Mouse (Mus musculus) hindbrain, embryonic 13.5 days (tissue): ENCODE data around the gene Hist1h2bn. TPM values are rescaled to one million over a fixed set of nuclear protein-coding genes. Genes with fewer than 3 reads are reported as not detected.
"Not testable (repeated sequence)": the region's sequence is repeated elsewhere in the genome, so short reads cannot be mapped to it uniquely, and the experiment has no call there.

Source experiments
- ATAC-seq: fragments of 200-750 bp; cut with Nextera tagmentation; 2 replicates; pipeline ENCODE4 v1.8.0; 2017; ENCODE audit warnings: moderate TSS enrichment; ENCODE audit not compliant: low FRiP score
- H3K27ac ChIP-seq: fragments of 300-500 bp; sonication (generic); 2 replicates; pipeline ENCODE4 v1.5.1; 2015; ENCODE audit warnings: inconsistent platforms, mild to moderate bottlenecking, moderate library complexity
- H3K27me3 ChIP-seq: fragments of 300-500 bp; sonication (generic); 2 replicates; pipeline ENCODE4 v1.6.1; 2015; ENCODE audit warnings: mild to moderate bottlenecking, inconsistent platforms
- H3K36me3 ChIP-seq: fragments of 300-500 bp; sonication (generic); 2 replicates; pipeline ENCODE4 v1.6.1; 2015; ENCODE audit warnings: mild to moderate bottlenecking, inconsistent platforms
- H3K4me1 ChIP-seq: fragments of 300-500 bp; sonication (generic); replicated peaks from 2 replicates; pipeline ENCODE4 v1.6.1; 2015; ENCODE audit warnings: inconsistent platforms
- H3K4me2 ChIP-seq: fragments of 300-500 bp; sonication (generic); 2 replicates; pipeline ENCODE4 v1.6.1; 2015; ENCODE audit warnings: inconsistent platforms, mild to moderate bottlenecking, moderate library complexity
- H3K4me3 ChIP-seq: fragments of 300-500 bp; sonication (generic); 2 replicates; pipeline ENCODE4 v1.5.1; 2015; ENCODE audit warnings: mild to moderate bottlenecking, inconsistent platforms
- H3K9ac ChIP-seq: fragments of 300-500 bp; sonication (generic); 2 replicates; pipeline ENCODE4 v1.6.1; 2015; ENCODE audit warnings: mild to moderate bottlenecking, inconsistent platforms
- H3K9me3 ChIP-seq: fragments of 300-500 bp; sonication (generic); 2 replicates; pipeline ENCODE4 v1.6.1; 2016; ENCODE audit warnings: inconsistent platforms
- WGBS: fragments of 180-500 bp; shearing (Covaris S2); methylation state at CpG from one replicate; pipeline ENCODE4 v1.1.7; 2015; 5-methylcytosine and 5-hydroxymethylcytosine counted together
- microRNA-seq: library from miRNA; unstranded; fragments of <30 nt; microRNA quantifications from one replicate; pipeline ENCODE4, GENCODE M21; 2016
- polyA plus RNA-seq: library from polyadenylated mRNA; unstranded; fragments of >200 nt; fragmentation: Nextera tagmentation; extraction: Ambion mirVana; gene quantifications from 2 replicates; pipeline ENCODE4 v1.2.1, GENCODE M21; 2015

Hist1h2bn gene
- polyA plus RNA-seq, 1 experiment from 2014 or later, result 0.60 TPM

DNA sequence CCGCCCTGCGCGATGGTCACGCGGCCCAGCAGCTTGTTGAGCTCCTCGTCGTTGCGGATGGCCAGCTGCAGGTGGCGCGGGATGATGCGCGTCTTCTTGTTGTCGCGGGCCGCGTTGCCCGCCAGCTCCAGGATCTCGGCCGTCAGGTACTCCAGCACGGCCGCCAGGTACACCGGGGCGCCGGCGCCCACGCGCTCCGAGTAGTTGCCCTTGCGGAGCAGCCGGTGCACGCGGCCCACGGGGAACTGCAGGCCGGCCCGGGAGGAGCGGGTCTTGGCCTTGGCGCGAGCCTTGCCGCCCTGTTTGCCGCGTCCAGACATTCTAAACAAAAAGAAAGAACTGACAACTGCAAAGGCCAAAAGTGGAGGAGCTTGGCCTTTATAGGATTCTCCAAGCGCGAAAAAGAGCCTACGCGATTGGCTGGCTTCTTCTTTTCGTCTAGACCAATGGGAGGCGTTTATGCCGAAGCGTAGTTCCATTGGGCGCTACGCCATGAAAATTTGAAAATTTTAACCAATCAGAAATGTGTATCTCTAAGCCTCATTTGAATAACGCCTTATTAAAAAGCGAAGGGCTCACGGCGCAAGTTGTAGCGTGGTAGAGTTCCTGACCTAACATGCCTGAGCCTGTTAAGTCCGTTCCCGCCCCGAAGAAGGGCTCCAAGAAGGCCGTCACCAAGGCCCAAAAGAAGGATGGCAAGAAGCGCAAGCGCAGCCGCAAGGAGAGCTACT, 33.1 kb downstream of the Hist1h2bn start, which contains the start of the genes Hist1h2an and Hist1h2bp:
Gene Hist1h2an (minus strand): TSS at position 320 of the 731 bp plus-strand sequence.
Gene Hist1h2bp (plus strand): TSS at position 563 of the 731 bp plus-strand sequence.
- peak within 1 kb of the TSS; percentile 79 for H3K27ac ChIP-seq
- H3K36me3 ChIP-seq, H3K9me3 ChIP-seq, H3K27me3 ChIP-seq: not testable (repeated sequence)
- ATAC-seq, result peak; percentile 97
- H3K4me1 ChIP-seq, result peaks cover 36% of the 10 kb centered on the region
- H3K9ac ChIP-seq, result peak within 1 kb of the TSS; percentile 64
- 1% methylated on average over 41 of the region's 63 CpGs for WGBS
- H3K4me2 ChIP-seq, result peak within 1 kb of the TSS; percentile 60
- H3K4me3 ChIP-seq, result peak within 1 kb of the TSS; percentile 37

DNA sequence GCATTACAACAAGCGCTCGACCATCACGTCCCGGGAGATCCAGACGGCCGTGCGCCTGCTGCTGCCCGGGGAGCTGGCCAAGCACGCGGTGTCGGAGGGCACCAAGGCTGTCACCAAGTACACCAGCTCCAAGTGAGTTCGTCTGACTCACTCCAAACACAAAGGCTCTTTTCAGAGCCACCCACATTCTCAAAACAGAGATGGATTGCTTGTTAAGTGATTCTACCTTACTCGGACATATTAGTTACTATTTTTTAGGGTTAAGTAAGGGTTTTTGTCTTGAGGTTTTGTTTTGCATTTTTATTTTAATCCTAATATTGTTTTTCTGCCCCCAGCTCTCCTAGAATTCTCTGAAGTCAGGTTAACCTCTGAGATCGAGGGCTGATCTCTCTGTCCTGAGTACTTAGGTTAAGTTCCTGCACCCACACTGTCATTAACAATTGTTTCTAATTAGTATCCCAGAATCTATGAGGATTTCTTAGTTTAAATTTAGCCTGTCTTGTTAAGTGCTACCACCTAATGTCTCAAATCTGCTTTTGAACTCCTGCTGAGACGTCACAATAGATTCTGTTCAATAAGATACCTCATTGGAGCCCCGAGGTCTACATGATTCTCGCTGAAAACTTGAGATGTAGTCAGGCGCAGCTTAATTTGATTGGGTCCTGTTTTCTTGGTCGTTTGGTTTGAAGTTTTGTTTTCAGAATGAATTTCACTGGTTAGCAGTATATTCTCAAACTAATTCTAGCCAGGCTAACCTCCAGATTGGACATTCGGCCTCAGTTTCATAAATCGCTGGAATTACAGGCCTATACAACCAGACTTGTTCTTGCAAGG, 34.1 kb downstream of the Hist1h2bn start:
- peak; percentile 50 for ATAC-seq
- peaks cover 28% of the 10 kb centered on the region for H3K4me1 ChIP-seq
- H3K36me3 ChIP-seq, result no peaks in the 10 kb centered on the region
- 0 out of 2 replicates have a peak, but pooled peaks cover 6% of the 10 kb centered on the region for H3K27me3 ChIP-seq
- peak overlapping the region; percentile 60 for H3K4me2 ChIP-seq
- H3K27ac ChIP-seq, result peak overlapping the region; percentile 45; the same call in 1 of the 2 replicates
- H3K9ac ChIP-seq, result peak overlapping the region; percentile 10
- peak overlapping the region; percentile 37 for H3K4me3 ChIP-seq
- WGBS, result 11% methylated on average over 14 of the region's 21 CpGs
- H3K9me3 ChIP-seq, result no peaks in the 10 kb centered on the region

DNA sequence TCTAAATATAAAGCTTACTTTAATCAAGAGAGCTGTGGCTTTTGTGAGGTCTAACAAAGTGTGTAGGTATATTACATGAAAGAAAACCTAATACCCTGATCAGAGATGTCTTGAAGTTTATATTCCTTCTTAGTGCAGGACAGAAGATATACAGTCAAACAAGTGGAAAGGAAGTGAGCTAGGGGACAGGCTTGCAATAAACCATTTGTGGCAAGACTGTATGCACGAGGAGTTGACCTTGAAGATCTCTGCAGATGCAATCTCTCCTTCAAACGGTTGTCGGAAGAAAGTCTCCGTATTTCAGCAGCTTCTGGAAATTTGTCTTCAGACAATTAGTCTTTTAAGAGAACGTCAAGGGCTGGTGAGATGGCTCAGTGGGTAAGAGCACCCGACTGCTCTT, 36.0 kb downstream of the Hist1h2bn start:
- Histone ChIP-seq H3K27me3 (0 out of 2 replicates have a peak, but pooled peaks cover 6% of the 10 kb centered on the region), H3K27ac (no peak overlapping the region), H3K4me3 (no peak overlapping the region), H3K4me1 (peaks cover 20% of the 10 kb centered on the region), H3K4me2 (no peak overlapping the region), H3K36me3 (no peaks in the 10 kb centered on the region), H3K9ac (no peak overlapping the region), H3K9me3 (no peaks in the 10 kb centered on the region)
- no peak for ATAC-seq
- WGBS, result 65% methylated on average over 6 of the region's 6 CpGs

DNA sequence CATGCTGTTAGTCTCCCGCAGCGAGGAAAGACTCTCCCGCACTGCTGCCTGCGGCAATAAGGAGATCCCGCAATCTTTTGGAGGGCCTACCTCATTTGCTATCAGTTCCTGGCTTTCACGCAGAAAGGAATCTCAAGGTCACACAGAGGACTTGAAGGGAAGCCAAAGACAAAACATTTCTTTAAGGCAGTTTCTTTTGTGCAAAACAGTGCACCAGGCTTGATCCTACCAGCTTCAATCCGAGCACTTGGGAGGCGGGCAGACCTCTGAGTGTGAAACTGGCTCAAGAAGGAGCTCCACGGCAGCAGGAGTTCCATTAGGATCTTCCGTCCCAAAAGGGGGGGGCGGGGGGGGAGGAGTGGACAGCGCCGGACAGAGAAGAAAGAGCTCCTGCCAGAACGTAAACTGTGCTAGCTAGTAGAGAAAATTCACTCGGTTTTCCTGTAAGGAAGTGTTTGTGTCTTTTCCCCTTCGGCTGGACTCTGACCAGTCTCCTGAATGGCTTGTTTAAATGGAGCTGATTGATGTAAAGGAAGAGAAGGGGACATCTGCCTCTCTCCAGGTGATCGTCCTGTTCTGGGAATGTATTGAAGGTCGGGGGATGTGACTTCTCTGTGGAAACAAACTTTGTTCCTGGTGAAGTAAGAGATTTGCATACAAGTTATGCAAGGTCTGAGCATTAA, 36.8 kb downstream of the Hist1h2bn start:
- WGBS, result 8% methylated on average over 17 of the region's 18 CpGs
- peaks cover 19% of the 10 kb centered on the region for H3K4me1 ChIP-seq
- H3K9ac ChIP-seq, result 0 out of 2 replicates have a peak overlapping the region, but pooled peaks have one; percentile 19

DNA sequence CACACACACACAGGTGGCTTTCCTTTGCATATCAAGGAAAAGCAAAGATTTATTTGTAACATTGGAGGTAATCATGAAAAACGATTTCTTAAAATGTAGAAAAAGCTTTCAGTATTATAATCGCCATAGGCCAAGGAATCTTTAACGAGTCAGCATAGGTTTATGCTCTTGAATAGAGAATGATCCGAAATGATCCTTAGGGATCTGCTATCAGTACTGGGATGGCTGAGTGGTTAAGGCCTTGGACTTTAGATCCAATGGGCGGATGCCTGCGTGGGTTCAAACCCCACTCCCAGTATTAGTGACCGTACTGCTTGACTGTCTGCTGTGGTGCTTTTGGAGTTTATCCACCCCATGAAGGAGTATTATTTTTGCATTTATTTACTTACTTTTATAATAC, 41.7 kb downstream of the Hist1h2bn start:
- H3K9ac ChIP-seq, result no peak overlapping the region
- no peak overlapping the region for H3K27ac ChIP-seq
- no peaks in the 10 kb centered on the region for H3K9me3 ChIP-seq
- no peak for ATAC-seq
- peaks cover 5% of the 10 kb centered on the region for H3K4me1 ChIP-seq
- H3K36me3 ChIP-seq, result no peaks in the 10 kb centered on the region
- no peaks in the 10 kb centered on the region for H3K27me3 ChIP-seq
- no peak overlapping the region for H3K4me2 ChIP-seq
- H3K4me3 ChIP-seq, result no peak overlapping the region
- 95% methylated on average over 7 of the region's 7 CpGs for WGBS

More for the DNA sequence above, 36.8 kb downstream of the Hist1h2bn start:
- Histone ChIP-seq H3K4me3 (peak overlapping the region; percentile 0; the same call in 1 of the 2 replicates), H3K27me3 (0 out of 2 replicates have a peak, but pooled peaks cover 6% of the 10 kb centered on the region), H3K4me2 (peak overlapping the region; percentile 31), H3K27ac (no peak overlapping the region), H3K36me3 (no peaks in the 10 kb centered on the region), H3K9me3 (no peaks in the 10 kb centered on the region)
- no peak for ATAC-seq

DNA sequence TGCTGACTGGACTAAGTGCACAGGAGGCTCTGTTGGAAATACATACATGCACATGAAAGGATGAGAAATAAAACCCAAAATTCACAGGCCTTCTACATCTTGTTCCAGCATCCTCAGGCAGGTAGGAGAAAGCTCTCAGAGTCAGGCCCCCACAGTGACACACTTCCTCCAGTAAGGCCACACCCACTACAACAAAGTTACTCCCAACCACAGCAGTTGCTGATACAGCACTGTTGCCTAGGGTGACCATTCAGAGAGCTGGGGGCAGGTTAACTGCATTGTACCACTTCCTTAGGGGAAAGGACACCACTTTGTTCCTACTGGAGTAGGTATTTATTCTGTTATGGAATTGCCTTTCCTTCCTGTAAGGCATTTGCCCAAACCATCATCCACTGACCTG, 43.2 kb downstream of the Hist1h2bn start:
- ATAC-seq, H3K36me3 ChIP-seq, H3K4me1 ChIP-seq, H3K9me3 ChIP-seq, H3K4me2 ChIP-seq, H3K9ac ChIP-seq, H3K27ac ChIP-seq, H3K27me3 ChIP-seq, H3K4me3 ChIP-seq: not testable (repeated sequence)

DNA sequence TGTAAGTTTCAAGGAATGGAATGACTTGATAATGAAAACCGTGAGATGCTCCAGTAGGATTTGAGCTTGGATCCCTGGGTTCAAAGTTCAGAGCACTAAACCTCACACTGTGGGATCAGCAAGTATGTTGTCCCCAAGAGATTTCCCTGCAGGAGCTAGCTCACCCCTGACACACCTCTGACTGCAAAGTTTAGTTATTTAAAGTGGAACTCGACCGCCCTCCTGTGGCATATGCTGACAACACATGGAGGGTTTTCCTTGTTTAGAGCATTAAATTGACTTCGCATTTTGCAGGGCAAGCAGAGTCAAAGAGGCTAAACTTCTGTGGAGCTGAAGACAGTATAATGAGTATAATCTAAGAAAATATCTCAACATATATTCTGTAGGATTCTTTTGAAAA, 49.1 kb downstream of the Hist1h2bn start:
- not testable (repeated sequence) for H3K27me3 ChIP-seq, H3K4me3 ChIP-seq, H3K27ac ChIP-seq, H3K9me3 ChIP-seq, H3K36me3 ChIP-seq, ATAC-seq, H3K9ac ChIP-seq, H3K4me1 ChIP-seq, H3K4me2 ChIP-seq
- no CpG with 5 or more reads among the region's 4 CpGs for WGBS

Small RNA genes within 50 kb of the gene (microRNA-seq; reads per million reads assigned to microRNA genes)
- not detected for gene Gm44346
- gene Gm44357, result not detected
- gene Gm44367, result not detected
- not detected for gene Gm44454

Other genes starting within 250 kb of the Hist1h2bn start
- 5.8 and 6.6 TPM in 2 replicates for gene Zkscan8, start 223.0 kb upstream of the Hist1h2bn start, polyA plus RNA-seq
- 0.12 and 0.16 TPM in 2 replicates for gene Olfr1366, start 211.3 kb upstream of the Hist1h2bn start, polyA plus RNA-seq
- gene Olfr1535, start 194.2 kb upstream of the Hist1h2bn start, polyA plus RNA-seq, result 0.05 TPM in 2 replicates
- not detected in 2 replicates for gene Olfr1364, start 172.4 kb upstream of the Hist1h2bn start, polyA plus RNA-seq
- not detected in 2 replicates for gene Olfr1362, start 140.1 kb upstream of the Hist1h2bn start, polyA plus RNA-seq
- gene Olfr11, start 111.6 kb upstream of the Hist1h2bn start, polyA plus RNA-seq, result 0.05 and 0.08 TPM in 2 replicates
- not detected in 2 replicates for gene Olfr1361, start 90.7 kb upstream of the Hist1h2bn start, polyA plus RNA-seq
- not detected in 2 replicates for gene Olfr1360, start 76.7 kb upstream of the Hist1h2bn start, polyA plus RNA-seq
- not detected in 2 replicates for gene Olfr1359, start 56.0 kb upstream of the Hist1h2bn start, polyA plus RNA-seq
- 1.1 and 1.9 TPM in 2 replicates for gene Hist1h2bl, start 38.0 kb upstream of the Hist1h2bn start, polyA plus RNA-seq
- gene Hist1h2ai, start 37.7 kb upstream of the Hist1h2bn start, polyA plus RNA-seq, result 12.9 and 14.0 TPM in 2 replicates
- 5.9 and 6.4 TPM in 2 replicates for gene Hist1h3h, start 36.5 kb upstream of the Hist1h2bn start, polyA plus RNA-seq
- 1.9 and 2.3 TPM in 2 replicates for gene Hist1h2bm, start 32.1 kb upstream of the Hist1h2bn start, polyA plus RNA-seq
- 0.39 and 0.84 TPM in 2 replicates for gene Hist1h4j, start 19.1 kb upstream of the Hist1h2bn start, polyA plus RNA-seq
- 1.6 and 2.7 TPM in 2 replicates for gene Hist1h4k, start 3.6 kb upstream of the Hist1h2bn start, polyA plus RNA-seq
- gene Hist1h2ak, start 296 bp upstream of the Hist1h2bn start, polyA plus RNA-seq, result 10.4 and 11.4 TPM in 2 replicates
- 5.5 and 7.8 TPM in 2 replicates for gene Hist1h1b, start 26.5 kb downstream of the Hist1h2bn start, polyA plus RNA-seq
- gene Hist1h3i, start 29.2 kb downstream of the Hist1h2bn start, polyA plus RNA-seq, result 44.3 and 48.5 TPM in 2 replicates
- gene Hist1h2an, start 33.1 kb downstream of the Hist1h2bn start, polyA plus RNA-seq, result 1.8 and 2.8 TPM in 2 replicates
- gene Hist1h2bp, start 33.3 kb downstream of the Hist1h2bn start, polyA plus RNA-seq, result 0.68 and 0.97 TPM in 2 replicates
- 7.3 and 7.8 TPM in 2 replicates for gene Hist1h2bq, start 56.1 kb downstream of the Hist1h2bn start, polyA plus RNA-seq
- not detected in 2 replicates for gene Hist1h2ao, start 56.3 kb downstream of the Hist1h2bn start, polyA plus RNA-seq
- not detected in 2 replicates for gene Hist1h4m, start 57.6 kb downstream of the Hist1h2bn start, polyA plus RNA-seq
- 6.7 and 8.6 TPM in 2 replicates for gene Hist1h4n, start 78.1 kb downstream of the Hist1h2bn start, polyA plus RNA-seq
- 898 and 915 TPM in 2 replicates for gene Hist1h2ap, start 79.4 kb downstream of the Hist1h2bn start, polyA plus RNA-seq
- gene Hist1h2br, start 79.6 kb downstream of the Hist1h2bn start, polyA plus RNA-seq, result 7.5 and 7.7 TPM in 2 replicates
- 16.8 and 19.9 TPM in 2 replicates for gene Zfp184, start 191.0 kb downstream of the Hist1h2bn start, polyA plus RNA-seq
- not detected in 2 replicates for gene Pom121l2, start 227.1 kb downstream of the Hist1h2bn start, polyA plus RNA-seq